Mouse (Mus musculus) hematopoietic multipotent progenitor cell, adult 10-12 weeks (in vitro differentiated cells): Measurements from ENCODE around the gene Amer1. TPM values are rescaled to one million over a fixed set of nuclear protein-coding genes. Genes with fewer than 3 reads are reported as not detected.

Experiments used
- polyA plus RNA-seq: library from polyadenylated mRNA; stranded (reverse); fragments of >175 nt; gene quantifications from 2 replicates; pipeline ENCODE4 v1.2.3, GENCODE M21; 2012; ENCODE audit warnings: low replicate concordance

Amer1 gene
- 0.28 and 0.93 TPM in 2 replicates for polyA plus RNA-seq

DNA sequence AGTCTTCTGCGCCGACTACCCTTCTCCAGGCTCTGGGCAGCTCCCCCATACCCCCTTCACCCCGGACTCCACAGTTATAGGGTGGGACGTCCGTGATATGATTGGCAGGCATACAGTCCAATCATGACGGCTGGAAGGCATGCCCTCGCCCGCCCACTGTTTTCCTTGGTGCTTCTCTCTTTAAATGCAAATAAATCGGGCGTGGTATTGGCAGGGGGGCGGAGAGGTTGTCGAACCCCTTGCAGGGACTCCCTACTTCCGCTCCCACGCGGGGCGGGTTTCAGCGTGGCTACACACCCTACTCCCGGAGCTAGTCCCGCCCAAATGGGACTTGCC, at the start of gene Amer1:
Gene Amer1 (minus strand): TSS at position 97 of the 336 bp plus-strand sequence.

Other genes starting within 250 kb of the Amer1 start
- gene Arhgef9, start 248.0 kb downstream of the Amer1 start, polyA plus RNA-seq = 0.73 and 1.0 TPM in 2 replicates
- gene Asb12, start 113.1 kb upstream of the Amer1 start, polyA plus RNA-seq = not detected in 2 replicates
- not detected in 2 replicates for gene Pfn5, start 113.2 kb upstream of the Amer1 start, polyA plus RNA-seq
- gene Zc4h2, start 213.6 kb upstream of the Amer1 start, polyA plus RNA-seq = 0.26 and 0.33 TPM in 2 replicates